Mouse (Mus musculus): Measurements from ENCODE around the gene Nup210.

Nup210 gene

GRCm38 (mm10) chr6:91116244-91117145 lies at the start of gene Nup210:
Gene Nup210, minus strand, starts transcription at chr6:91116829.
- peak; percentile 99 for DNase-seq

- peak; percentile 95 for DNase-seq
Measured at GRCm38 (mm10) chr6:91165210-91165609, 48.6 kb upstream of the Nup210 start.

- DNase-seq, result no peak
Measured at GRCm38 (mm10) chr6:91164584-91164983, 48.0 kb upstream of the Nup210 start.

GRCm38 (mm10) chr6:91163195-91163911 lies 46.7 kb upstream of the Nup210 start:
- DNase-seq, result no peak

GRCm38 (mm10) chr6:91162314-91162713 lies 45.7 kb upstream of the Nup210 start:
- DNase-seq, result no peak

GRCm38 (mm10) chr6:91161506-91162235 lies 45.0 kb upstream of the Nup210 start:
- DNase-seq, result peak; percentile 74

- DNase-seq, result peak; percentile 87
Measured at GRCm38 (mm10) chr6:91160976-91161375, 44.3 kb upstream of the Nup210 start.

- DNase-seq, result peak; percentile 98
Measured at GRCm38 (mm10) chr6:91160399-91160798, 43.8 kb upstream of the Nup210 start.

- DNase-seq, result peak; percentile 84
Measured at GRCm38 (mm10) chr6:91159047-91159446, 42.4 kb upstream of the Nup210 start.

GRCm38 (mm10) chr6:91157237-91157570 lies 40.6 kb upstream of the Nup210 start:
- peak; percentile 91 for DNase-seq

- peak; percentile 99 for DNase-seq
Measured at GRCm38 (mm10) chr6:91156554-91157236, 40.1 kb upstream of the Nup210 start, which contains the start of gene Hdac11. Gene Hdac11, plus strand, starts transcription at chr6:91156665.

- DNase-seq, result no peak
Measured at GRCm38 (mm10) chr6:91156062-91156461, 39.4 kb upstream of the Nup210 start.

- peak; percentile 67 for DNase-seq
Measured at GRCm38 (mm10) chr6:91155286-91155685, 38.7 kb upstream of the Nup210 start.

GRCm38 (mm10) chr6:91154685-91155084 lies 38.1 kb upstream of the Nup210 start:
- no peak for DNase-seq

- no peak for DNase-seq
Measured at GRCm38 (mm10) chr6:91153549-91154064, 37.0 kb upstream of the Nup210 start.

GRCm38 (mm10) chr6:91152892-91153548 lies 36.4 kb upstream of the Nup210 start:
- DNase-seq, result peak; percentile 89

GRCm38 (mm10) chr6:91147152-91147770 lies 30.6 kb upstream of the Nup210 start:
- DNase-seq, result no peak

- no peak for DNase-seq
Measured at GRCm38 (mm10) chr6:91146443-91147151, 30.0 kb upstream of the Nup210 start.

- no peak for DNase-seq
Measured at GRCm38 (mm10) chr6:91145572-91145971, 28.9 kb upstream of the Nup210 start.

- no peak for DNase-seq
Measured at GRCm38 (mm10) chr6:91145056-91145455, 28.4 kb upstream of the Nup210 start.

- DNase-seq, result peak; percentile 93
Measured at GRCm38 (mm10) chr6:91139846-91140245, 23.2 kb upstream of the Nup210 start.
